Mouse (Mus musculus) embryonic fibroblast, embryonic 13.5 days (primary cell): ENCODE results near the gene Imp3. TPM values are rescaled to one million over a fixed set of nuclear protein-coding genes. Genes with fewer than 3 reads are reported as not detected.
A peak's percentile ranks its signal among the peaks of the same experiment; 100 is the strongest.

Experiments used
- H3K27ac ChIP-seq: 2 replicates; pipeline ENCODE4 v1.5.1; 2012; ENCODE audit warnings: low read length, control low read depth, inconsistent platforms; ENCODE audit not compliant: insufficient read depth
- H3K4me1 ChIP-seq: 2 replicates; pipeline ENCODE4 v1.6.1; 2011; ENCODE audit warnings: low read length; ENCODE audit not compliant: control insufficient read depth, insufficient read depth
- H3K4me3 ChIP-seq: 2 replicates; pipeline ENCODE4 v1.5.1; 2011; ENCODE audit warnings: mild to moderate bottlenecking, control low read depth, low read length; ENCODE audit not compliant: insufficient read depth
- CTCF ChIP-seq: IDR thresholded peaks from 2 replicates; pipeline ENCODE4 v1.5.1; 2011; ENCODE audit warnings: mild to moderate bottlenecking, control low read depth, low read length, moderate library complexity, borderline replicate concordance; ENCODE audit not compliant: insufficient read depth
- POLR2A ChIP-seq: IDR thresholded peaks from 2 replicates; pipeline ENCODE4 v1.6.1; 2011; ENCODE audit warnings: low read depth, mild to moderate bottlenecking, control low read depth, low read length, moderate library complexity
- polyA plus RNA-seq: library from polyadenylated mRNA; stranded (reverse); fragments of >200 nt; gene quantifications from 2 replicates; pipeline ENCODE4 v1.2.4, GENCODE M21; 2011; ENCODE audit warnings: low read depth; ENCODE audit not compliant: missing spikeins, insufficient read length

Gene Imp3
- 92.7 and 107 TPM in 2 replicates for polyA plus RNA-seq

GRCm38 (mm10) chr9:56937223-56938160 lies at the start of gene Imp3:
Gene Imp3 (plus strand): TSS chr9:56937475.
- Histone ChIP-seq H3K27ac (peak within 1 kb of the TSS; percentile 52), H3K4me3 (peak within 1 kb of the TSS; percentile 77), H3K4me1 (no peaks in the 10 kb centered on the region; the same call in 1 of the 2 replicates)
- peak; percentile 31; the same call in 1 of the 2 replicates for TF ChIP-seq CTCF
- peak; percentile 73 for TF ChIP-seq POLR2A

GRCm38 (mm10) chr9:56887581-56887980 lies 49.7 kb upstream of the Imp3 start:
- no peak overlapping the region for H3K4me3 ChIP-seq
- H3K27ac ChIP-seq = no peak overlapping the region
- peaks cover 2% of the 10 kb centered on the region for H3K4me1 ChIP-seq
- TF ChIP-seq POLR2A (no peak), CTCF (no peak)

GRCm38 (mm10) chr9:56889817-56890216 lies 47.5 kb upstream of the Imp3 start:
- Histone ChIP-seq H3K4me3 (no peak overlapping the region), H3K27ac (no peak overlapping the region), H3K4me1 (no peaks in the 10 kb centered on the region)
- TF ChIP-seq CTCF = peak; percentile 87
- no peak for TF ChIP-seq POLR2A

GRCm38 (mm10) chr9:56890522-56891250 lies 46.6 kb upstream of the Imp3 start:
- TF ChIP-seq CTCF (no peak), POLR2A (no peak)
- no peak overlapping the region for H3K27ac ChIP-seq
- no peak overlapping the region for H3K4me3 ChIP-seq

GRCm38 (mm10) chr9:56891517-56892011 lies 45.7 kb upstream of the Imp3 start:
- Histone ChIP-seq H3K27ac (no peak overlapping the region), H3K4me3 (no peak overlapping the region)
- TF ChIP-seq POLR2A = no peak
- TF ChIP-seq CTCF = no peak

More at GRCm38 (mm10) chr9:56890522-56891250, 46.6 kb upstream of the Imp3 start:
- no peaks in the 10 kb centered on the region for H3K4me1 ChIP-seq

GRCm38 (mm10) chr9:56892111-56892510 lies 45.2 kb upstream of the Imp3 start:
- no peak overlapping the region for H3K4me3 ChIP-seq
- TF ChIP-seq CTCF (no peak), POLR2A (no peak)
- no peak overlapping the region for H3K27ac ChIP-seq
- H3K4me1 ChIP-seq = no peaks in the 10 kb centered on the region

More at GRCm38 (mm10) chr9:56891517-56892011, 45.7 kb upstream of the Imp3 start:
- H3K4me1 ChIP-seq = no peaks in the 10 kb centered on the region

- Histone ChIP-seq H3K4me3 (no peak overlapping the region), H3K4me1 (no peaks in the 10 kb centered on the region), H3K27ac (no peak overlapping the region)
- TF ChIP-seq CTCF (no peak), POLR2A (no peak)
Measured at GRCm38 (mm10) chr9:56893313-56893712, 44.0 kb upstream of the Imp3 start.

GRCm38 (mm10) chr9:56894006-56894405 lies 43.3 kb upstream of the Imp3 start:
- no peaks in the 10 kb centered on the region for H3K4me1 ChIP-seq
- TF ChIP-seq CTCF (no peak; the same call in 1 of the 2 replicates), POLR2A (no peak)
- no peak overlapping the region for H3K4me3 ChIP-seq
- H3K27ac ChIP-seq = no peak overlapping the region

GRCm38 (mm10) chr9:56896779-56897178 lies 40.5 kb upstream of the Imp3 start:
- H3K27ac ChIP-seq = no peak overlapping the region
- TF ChIP-seq CTCF (no peak), POLR2A (no peak)
- H3K4me1 ChIP-seq = 0 out of 2 replicates have a peak, but pooled peaks cover 3% of the 10 kb centered on the region
- H3K4me3 ChIP-seq = no peak overlapping the region

- 0 out of 2 replicates have a peak, but pooled peaks cover 3% of the 10 kb centered on the region for H3K4me1 ChIP-seq
- no peak overlapping the region for H3K27ac ChIP-seq
- TF ChIP-seq CTCF (no peak), POLR2A (no peak)
Measured at GRCm38 (mm10) chr9:56899409-56899808, 37.9 kb upstream of the Imp3 start.

More at GRCm38 (mm10) chr9:56899409-56899808, 37.9 kb upstream of the Imp3 start:
- H3K4me3 ChIP-seq = no peak overlapping the region
